In genomic region chr11:95100393-95100792, GRCm38 (mm10) we compare ENCODE assay signal across 1 mouse cellular context.
TF ChIP-seq lines count a peak whose summit lies in the region.

No protein-coding gene starts in this region.

TF ChIP-seq in CH12.LX, 34 proteins besides CTCF, POLR2A, EP300 and RAD21 (continued from another document):
- TF ChIP-seq JUN (IDR thresholded peaks at IDR 0.05; ENCODE audit: insufficient read depth, low read depth, low read length) (no peak), CHD1 (IDR thresholded peaks at IDR 0.05; ENCODE audit: low read depth, low read length) (peak; percentile 71), ETS1 (conservative IDR thresholded peaks at IDR 0.05; ENCODE audit: low read depth, low read length) (peak; percentile 70), MYC (IDR thresholded peaks at IDR 0.05; ENCODE audit: low read depth, low read length) (peak; percentile 65), TBP (conservative IDR thresholded peaks at IDR 0.05; ENCODE audit: low read depth, low read length) (0 out of 2 replicates have a peak, but pooled peaks have one; percentile 26), NRF1 (IDR thresholded peaks at IDR 0.05; ENCODE audit: low read depth, low read length) (peak; percentile 52), UBTF (IDR thresholded peaks at IDR 0.05; ENCODE audit: low read depth, low read length) (no peak), MXI1 (IDR thresholded peaks at IDR 0.05; ENCODE audit: low read depth, low read length) (peak; percentile 50)
